8 mouse cellular contexts compared by ENCODE assay signal in genomic region chr7:34655086-34655839, GRCm38 (mm10). TPM values are rescaled to one million over a fixed set of nuclear protein-coding genes. Genes with fewer than 3 reads are reported as not detected.
DNase-seq lines count a peak whose midpoint lies in the region; ATAC-seq and TF ChIP-seq lines count a peak whose summit lies in the region.

No protein-coding gene starts in this region.

- no peaks in the 10 kb centered on the region for H3K36me3 ChIP-seq in intestine, embryonic 16.5 days (ENCODE audit: control insufficient read depth, insufficient read depth, low read length)
- peaks cover 5% of the 10 kb centered on the region; the same call in 1 of the 2 replicates for H3K36me3 ChIP-seq in midbrain, embryonic 12.5 days
- H3K36me3 ChIP-seq in spleen, adult 2 months (ENCODE audit: control insufficient read depth, insufficient read depth, low read length): no peaks in the 10 kb centered on the region

- peak overlapping the region; percentile 95 for H3K4me2 ChIP-seq in intestine, embryonic 16.5 days (ENCODE audit: low read depth, low read length)
- peak overlapping the region; percentile 88 for H3K4me2 ChIP-seq in midbrain, embryonic 12.5 days (replicated peaks)

- no peaks in the 10 kb centered on the region for H3K9me3 ChIP-seq in intestine, embryonic 16.5 days (ENCODE audit: control insufficient read depth, low read length)
- H3K9me3 ChIP-seq in midbrain, embryonic 12.5 days: no peaks in the 10 kb centered on the region

- peak; percentile 35; the same call in 1 of the 2 replicates for TF ChIP-seq CTCF in spleen, adult 2 months (IDR thresholded peaks at IDR 0.05; ENCODE audit: extremely low read depth, insufficient read depth, insufficient read length, insufficient replicate concordance)

- peak; percentile 89 for ATAC-seq in intestine, embryonic 16.5 days
- ATAC-seq in midbrain, embryonic 12.5 days (ENCODE audit: low FRiP score, low read depth): peak; percentile 79
- ATAC-seq in inflammation-experienced regulatory T-cells, adult 6 months: no peak

- H3K4me1 ChIP-seq in intestine, embryonic 16.5 days (ENCODE audit: control insufficient read depth, insufficient read depth, low read length): 0 out of 2 replicates have a peak, but pooled peaks cover 5% of the 10 kb centered on the region
- H3K4me1 ChIP-seq in midbrain, embryonic 12.5 days: peaks cover 31% of the 10 kb centered on the region
- H3K4me1 ChIP-seq in spleen, adult 2 months (ENCODE audit: control insufficient read depth, insufficient read depth, insufficient read length): peaks cover 4% of the 10 kb centered on the region; the same call in 1 of the 2 replicates

- peak overlapping the region; percentile 87 for H3K4me3 ChIP-seq in intestine, embryonic 16.5 days (ENCODE audit: low read length)
- peak overlapping the region; percentile 92 for H3K4me3 ChIP-seq in midbrain, embryonic 12.5 days
- H3K4me3 ChIP-seq in spleen, adult 2 months (ENCODE audit: extremely low read depth, insufficient read depth, insufficient read length): peak overlapping the region; percentile 49

- H3K27ac ChIP-seq in intestine, embryonic 16.5 days (ENCODE audit: low read length): peak overlapping the region; percentile 98
- H3K27ac ChIP-seq in midbrain, embryonic 12.5 days (replicated peaks): peak overlapping the region; percentile 99
- no peak overlapping the region; the same call in 1 of the 2 replicates for H3K27ac ChIP-seq in spleen, adult 2 months (ENCODE audit: insufficient read depth, low read length)

- peak overlapping the region; percentile 91 for H3K9ac ChIP-seq in intestine, embryonic 16.5 days (ENCODE audit: low read depth, low read length)
- peak overlapping the region; percentile 97 for H3K9ac ChIP-seq in midbrain, embryonic 12.5 days (replicated peaks)

- DNase-seq in adrenal gland, postnatal 10 days: peak; percentile 95
- DNase-seq in embryo, embryonic 11 days: peak; percentile 97
- peak; percentile 88 to 92 for DNase-seq in gastrocnemius, postnatal 4 days (ENCODE audit: low spot score in 2 of 2)
- peak; percentile 80 to 85 for DNase-seq in left cerebral cortex, postnatal 36 days (ENCODE audit: low spot score in 2 of 2)
- peak in 1 of 2 experiments; percentile 46 for DNase-seq in spleen, adult 2 months (ENCODE audit: low read depth in 1 of 2, low spot score in 2 of 2)

- no peak for TF ChIP-seq POLR2A in spleen, adult 2 months (IDR thresholded peaks at IDR 0.05; ENCODE audit: low read depth, low read length)

- intact Hi-C loops in left cerebral cortex, postnatal 36 days (cut with DNase I): loop anchor here (2.0 to 5.0 kb wide), 2 partner anchors 24 to 93 kb away; no protein-coding TSS in a partner anchor

- under 1% methylated on average over 56 of the region's 74 CpGs for WGBS in intestine, embryonic 16.5 days
- WGBS in midbrain, embryonic 12.5 days: under 1% methylated on average over 60 of the region's 74 CpGs
- 1% methylated on average over 68 of the region's 74 CpGs for WGBS in spleen, adult 2 months

- H3K27me3 ChIP-seq in intestine, embryonic 16.5 days (replicated peaks; ENCODE audit: control insufficient read depth, insufficient read depth, low read length): no peaks in the 10 kb centered on the region
- 0 out of 2 replicates have a peak, but pooled peaks cover 4% of the 10 kb centered on the region for H3K27me3 ChIP-seq in midbrain, embryonic 12.5 days
- peaks cover 22% of the 10 kb centered on the region for H3K27me3 ChIP-seq in spleen, adult 2 months (ENCODE audit: control insufficient read depth, insufficient read depth, low read length)

RNA-seq across cellular contexts. Expression of gene Kctd15, which starts 1.3 kb away (rescaled TPM):
- 10 to 100 TPM; 15.4 to 17.4 TPM for total RNA-seq in adrenal gland, postnatal 10 days (2021)
- 10 to 100 TPM; 26.1 to 26.4 TPM for total RNA-seq in gastrocnemius, postnatal 4 days (2021)
- 13.7 and 14.0 TPM in 2 replicates for polyA plus RNA-seq in intestine, embryonic 16.5 days (2015; fragmentation: Nextera tagmentation; extraction: Ambion mirVana)
- 10 to 100 TPM; 11.7 to 14.0 TPM for total RNA-seq in left cerebral cortex, postnatal 36 days (2021)
- 35.4 and 35.8 TPM in 2 replicates for polyA plus RNA-seq in midbrain, embryonic 12.5 days (2016; fragmentation: Nextera tagmentation; extraction: Ambion mirVana)
- polyA plus RNA-seq in spleen, adult 2 months (2012; rRNA removed): 7.4 and 8.8 TPM in 2 replicates
- not detected for polyA plus RNA-seq in inflammation-experienced regulatory T-cells, adult 6 months (2017; shearing (Covaris generic))
